Comparison of ENCODE assay signal across 27 mouse cellular contexts in the genomic region with DNA sequence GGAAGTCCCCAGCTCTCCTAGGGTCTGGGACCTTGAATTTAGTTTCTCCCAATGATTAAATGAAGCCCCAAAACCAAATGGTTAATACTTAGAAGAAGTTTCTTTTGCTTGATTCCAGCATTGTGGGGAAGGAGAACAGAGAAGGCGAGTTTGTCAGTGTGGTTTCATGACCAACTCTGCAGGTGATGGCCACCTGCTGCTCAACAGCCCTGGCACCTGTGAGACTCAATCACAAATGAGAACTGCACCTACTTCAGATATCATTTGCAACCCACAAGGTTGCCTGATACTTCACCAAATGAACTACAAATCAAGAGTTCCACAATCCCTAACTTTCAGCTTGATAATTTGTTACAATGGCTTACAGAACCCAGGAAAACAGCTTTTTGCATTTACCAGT.
"Had no signal": no experiment of that assay in that cellular context is flagged by ENCODE, and none has a peak within 500 bp of the region (broad histone marks: within the 10 kb centered on the region; RNA-seq: fewer than 3 reads in every experiment).

No protein-coding gene starts in this region.

- H3K4me2 ChIP-seq: embryonic facial prominence, embryonic 12.5 days; embryonic facial prominence, embryonic 13.5 days; embryonic facial prominence, embryonic 15.5 days; forebrain, embryonic 12.5 days; forebrain, embryonic 13.5 days; forebrain, embryonic 15.5 days had no signal

- H3K9ac ChIP-seq: embryonic facial prominence, embryonic 12.5 days; embryonic facial prominence, embryonic 13.5 days; embryonic facial prominence, embryonic 15.5 days; forebrain, embryonic 12.5 days; forebrain, embryonic 13.5 days; forebrain, embryonic 15.5 days; forebrain, postnatal 0 days had no signal

- H3K4me3 ChIP-seq: embryonic facial prominence, embryonic 10.5 days; embryonic facial prominence, embryonic 12.5 days; embryonic facial prominence, embryonic 13.5 days; embryonic facial prominence, embryonic 15.5 days; erythroblast, embryonic 14.5 days; forebrain, embryonic 10.5 days; forebrain, embryonic 12.5 days; forebrain, embryonic 13.5 days; forebrain, embryonic 15.5 days; gastrocnemius, adult 2 months; heart, adult 2 months had no signal

- DNase-seq: cerebellum, adult 8-10 months; cerebellum, adult 9-10 months; cerebellum, adult 9-11 months; cerebellum, postnatal 10 days; cerebellum, postnatal 14 days; cerebellum, postnatal 25 days; cerebellum, postnatal 36 days; embryo, embryonic 11 days; forebrain, postnatal 0 days; gastrocnemius, adult 2 months; gastrocnemius, postnatal 10 days; gastrocnemius, postnatal 14 days; gastrocnemius, postnatal 25 days; gastrocnemius, postnatal 36 days; heart, adult 18-20 months; heart, adult 2 months had no signal

- H3K9me3 ChIP-seq: embryonic facial prominence, embryonic 10.5 days; embryonic facial prominence, embryonic 12.5 days; embryonic facial prominence, embryonic 13.5 days; embryonic facial prominence, embryonic 15.5 days; forebrain, embryonic 10.5 days; forebrain, embryonic 12.5 days; forebrain, embryonic 13.5 days; forebrain, embryonic 15.5 days had no signal

- H3K27me3 ChIP-seq: embryonic facial prominence, embryonic 12.5 days; embryonic facial prominence, embryonic 13.5 days; embryonic facial prominence, embryonic 15.5 days; forebrain, embryonic 12.5 days; forebrain, embryonic 13.5 days; forebrain, embryonic 15.5 days had no signal

- ATAC-seq: forebrain, embryonic 13.5 days; forebrain, embryonic 14.5 days; forebrain, embryonic 15.5 days; forebrain, embryonic 16.5 days; forebrain, postnatal 0 days had no signal

- H3K4me1 ChIP-seq: embryonic facial prominence, embryonic 12.5 days; embryonic facial prominence, embryonic 13.5 days; embryonic facial prominence, embryonic 15.5 days; forebrain, embryonic 10.5 days; forebrain, embryonic 12.5 days; forebrain, embryonic 13.5 days; forebrain, embryonic 15.5 days had no signal

- H3K36me3 ChIP-seq: embryonic facial prominence, embryonic 10.5 days; embryonic facial prominence, embryonic 12.5 days; embryonic facial prominence, embryonic 13.5 days; embryonic facial prominence, embryonic 15.5 days; forebrain, embryonic 10.5 days; forebrain, embryonic 12.5 days; forebrain, embryonic 15.5 days had no signal

- H3K27ac ChIP-seq: embryonic facial prominence, embryonic 10.5 days; embryonic facial prominence, embryonic 12.5 days; embryonic facial prominence, embryonic 13.5 days; embryonic facial prominence, embryonic 15.5 days; forebrain, embryonic 10.5 days; forebrain, embryonic 12.5 days; forebrain, embryonic 13.5 days; forebrain, embryonic 15.5 days; gastrocnemius, adult 2 months; heart, adult 2 months had no signal
